Mouse (Mus musculus) left cerebral cortex, adult 18-20 months (tissue): ENCODE measurements around the gene Ramp1. TPM values are rescaled to one million over a fixed set of nuclear protein-coding genes. Genes with fewer than 3 reads are reported as not detected.
A peak's percentile ranks its signal among the peaks of the same experiment; 100 is the strongest.

Experiments used
- DNase-seq, 2 experiments: peaks; one replicate each; pipeline ENCODE4 v3.0.0; 2021 to 2022; ENCODE audit warnings: low spot score in 2 of 2, mixed read lengths in 1 of 2
- long read RNA-seq, 2 experiments: library from polyadenylated mRNA; stranded (forward); transcript quantifications; one replicate each; pipeline ENCODE4 v2.0.0; 2021
- total RNA-seq, 2 experiments: library from RNA; stranded (reverse); gene quantifications; 2 replicates each; pipeline ENCODE4 v1.2.3; 2021

Ramp1 gene
- total RNA-seq = 10 to 100 TPM; 51.6 to 52.7 TPM
- long read RNA-seq, experiment 1, transcript Ramp1-201 (3 exons, 2,325 nt) = major isoform, 74 of 86 reads
- long read RNA-seq, experiment 1, partial matches to known transcripts = 7 of 86 reads
- long read RNA-seq, experiment 1, other reads (novel, unspliced or antisense) = 1 of 86 reads
- long read RNA-seq, experiment 2, transcript Ramp1-201 (3 exons, 2,325 nt) = major isoform, 68 of 78 reads
- long read RNA-seq, experiment 2, partial matches to known transcripts = 5 of 78 reads
- long read RNA-seq, experiment 2, other reads (novel, unspliced or antisense) = 2 of 78 reads

DNA sequence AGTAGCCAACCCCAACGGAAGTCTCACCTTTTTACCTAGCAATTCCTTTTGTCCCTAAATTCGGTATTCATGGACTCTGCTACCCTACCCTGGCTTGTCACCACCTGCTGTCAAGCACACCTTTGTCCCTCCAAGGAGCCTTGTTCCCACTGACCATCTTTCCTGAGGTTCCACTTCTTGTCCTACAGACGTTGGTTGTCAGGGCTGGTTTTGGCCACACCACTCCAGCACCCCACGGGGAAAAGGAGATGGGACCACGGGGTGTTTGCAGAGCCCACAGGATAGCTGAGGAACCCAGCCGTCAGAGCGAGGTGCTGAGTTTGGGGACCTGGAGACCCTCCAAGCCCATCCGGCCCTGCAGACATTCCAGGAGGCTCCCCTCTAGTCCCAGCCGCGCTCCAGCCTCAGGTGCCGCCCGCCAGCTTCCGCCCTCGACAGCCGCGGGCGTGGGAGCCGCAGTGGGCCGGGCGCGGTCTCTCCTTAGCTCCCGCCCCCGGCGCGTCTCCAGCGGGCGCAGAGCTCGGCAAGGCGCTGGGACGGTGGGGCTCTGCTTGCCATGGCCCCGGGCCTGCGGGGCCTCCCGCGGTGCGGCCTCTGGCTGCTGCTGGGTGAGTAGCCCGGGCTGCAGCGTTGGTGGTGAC lies at the start of gene Ramp1:
Ramp1 (plus strand) TSS at position 290 of the 641 bp plus-strand sequence.
- peak; percentile 54 to 75 for DNase-seq

- no peak for DNase-seq
Measured at GRCm38 (mm10) chr1:91137036-91137435, 42.6 kb upstream of the Ramp1 start.

- no peak for DNase-seq
Measured at GRCm38 (mm10) chr1:91144813-91145212, 34.8 kb upstream of the Ramp1 start, which contains the start of gene Rbm44. TSS of gene Rbm44 (plus strand) at chr1:91145089.

- no peak for DNase-seq
Measured at GRCm38 (mm10) chr1:91151509-91151908, 28.1 kb upstream of the Ramp1 start.

DNA sequence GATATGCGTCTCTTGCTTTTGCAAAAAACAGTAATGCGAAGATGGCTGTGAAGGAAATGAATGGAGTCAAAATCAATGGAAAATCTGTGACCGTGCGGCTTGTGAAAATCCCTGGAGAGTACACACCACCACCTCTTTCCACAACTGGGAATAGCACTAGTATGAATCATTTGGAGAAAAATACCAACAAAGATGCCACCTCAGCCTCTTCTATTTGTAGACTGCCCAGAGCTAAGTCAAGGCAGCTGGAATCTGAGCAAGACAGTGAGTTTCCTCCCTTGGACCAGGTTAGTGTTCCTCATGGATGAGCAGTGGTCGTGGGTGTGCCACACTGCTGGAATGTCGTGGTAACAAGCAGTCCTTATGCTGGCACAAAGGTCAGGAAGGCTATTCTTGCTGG lies 12.8 kb upstream of the Ramp1 start:
- DNase-seq = no peak

DNA sequence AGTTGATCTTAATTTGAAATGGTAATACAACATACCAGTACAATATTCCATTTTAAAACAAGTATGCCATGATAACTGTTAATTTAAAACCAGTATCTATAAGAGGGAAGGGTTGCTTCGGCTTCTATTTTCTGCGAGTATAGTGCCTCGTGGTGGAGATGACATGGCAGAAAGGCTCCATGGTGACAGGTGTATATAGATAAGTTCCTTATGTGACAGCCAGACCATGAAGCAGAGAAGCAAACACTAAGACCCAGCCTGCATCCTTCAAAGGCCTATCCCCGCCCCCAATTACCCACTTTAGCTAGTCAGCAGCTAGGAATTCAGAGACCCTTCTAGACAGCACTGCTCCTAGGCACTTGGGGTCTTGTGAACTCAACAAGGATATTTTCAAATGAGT lies 10.5 kb upstream of the Ramp1 start:
- no peak for DNase-seq

GRCm38 (mm10) chr1:91174796-91175195 lies 4.8 kb upstream of the Ramp1 start:
- no peak for DNase-seq

DNA sequence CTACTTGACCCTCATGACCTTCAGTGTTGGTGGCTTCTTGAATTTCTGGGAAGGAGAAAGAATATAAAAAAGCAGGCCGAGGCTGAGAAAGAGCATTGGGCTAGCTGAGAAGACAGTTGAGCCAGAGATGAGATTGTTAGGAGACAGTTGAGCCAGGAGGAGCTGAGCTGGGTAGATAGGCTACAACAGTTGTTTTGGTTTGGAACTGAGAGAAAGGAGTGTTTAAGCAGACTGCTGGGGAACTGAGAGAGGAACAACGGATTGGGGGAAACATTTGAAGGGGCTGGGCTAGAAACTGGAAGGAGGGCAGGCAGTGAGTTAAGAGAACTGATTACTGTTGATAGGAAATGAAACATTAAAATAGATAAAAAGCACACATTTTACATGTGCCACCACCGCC lies 3.6 kb upstream of the Ramp1 start:
- DNase-seq = no peak

GRCm38 (mm10) chr1:91176871-91177270 lies 2.8 kb upstream of the Ramp1 start:
- DNase-seq = no peak

- peak; percentile 83 to 85 for DNase-seq
Measured at GRCm38 (mm10) chr1:91179086-91179485, 536 bp upstream of the Ramp1 start.

- no peak for DNase-seq
Measured at GRCm38 (mm10) chr1:91180174-91180565, 548 bp downstream of the Ramp1 start.

DNA sequence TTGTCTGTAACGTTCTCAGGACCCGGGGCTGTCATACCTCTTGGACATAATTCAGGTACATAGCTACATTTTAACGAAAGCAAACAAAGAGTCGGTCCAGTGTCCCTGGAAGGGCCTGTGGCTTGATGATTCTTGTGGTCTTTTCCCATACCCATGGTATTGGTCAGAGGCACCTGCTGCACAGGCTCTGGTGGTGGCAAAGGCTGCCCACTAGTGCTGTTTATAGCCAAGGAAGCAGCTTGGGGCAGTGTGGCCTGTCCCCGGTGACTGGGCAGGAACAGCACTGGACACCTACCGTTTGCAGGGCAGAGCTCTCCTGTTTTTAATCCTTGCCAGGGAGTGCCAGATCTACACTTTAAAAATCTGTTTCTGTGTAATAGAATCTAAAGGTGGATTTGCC lies 1.1 kb downstream of the Ramp1 start:
- DNase-seq = no peak

GRCm38 (mm10) chr1:91181261-91181660 lies 1.6 kb downstream of the Ramp1 start:
- no peak for DNase-seq

DNA sequence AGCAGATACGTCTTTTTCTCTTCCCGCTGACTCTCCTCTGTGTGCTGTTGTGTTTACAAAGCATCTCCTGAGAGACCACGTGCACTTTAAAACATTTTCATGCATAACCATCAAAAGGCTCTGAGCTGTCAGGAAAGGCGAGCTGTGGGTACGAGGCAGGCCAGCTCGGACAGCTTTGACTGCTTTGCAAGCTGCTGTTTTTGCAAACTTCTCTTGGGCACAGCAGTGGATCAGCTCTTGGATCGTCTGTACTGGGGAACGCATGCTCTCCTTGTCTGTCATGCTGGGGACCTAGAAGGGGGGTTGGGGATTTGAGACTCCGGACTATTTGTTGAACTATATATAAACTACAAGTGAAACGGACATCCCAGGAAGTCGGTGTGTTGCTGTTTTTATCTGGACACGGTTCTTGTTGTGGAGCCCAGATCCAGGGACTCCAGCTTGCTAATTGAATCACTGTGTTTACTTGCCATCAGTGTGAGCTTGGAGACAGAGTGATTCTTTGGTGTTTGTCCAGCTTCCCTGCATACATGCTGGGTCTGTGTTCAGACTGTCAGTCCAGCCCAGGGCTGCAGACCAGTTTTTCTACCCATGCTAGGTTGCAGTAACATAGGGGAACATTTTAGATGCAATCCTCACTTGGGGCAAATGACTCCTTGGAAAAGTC lies 2.3 kb downstream of the Ramp1 start:
- no peak for DNase-seq

DNA sequence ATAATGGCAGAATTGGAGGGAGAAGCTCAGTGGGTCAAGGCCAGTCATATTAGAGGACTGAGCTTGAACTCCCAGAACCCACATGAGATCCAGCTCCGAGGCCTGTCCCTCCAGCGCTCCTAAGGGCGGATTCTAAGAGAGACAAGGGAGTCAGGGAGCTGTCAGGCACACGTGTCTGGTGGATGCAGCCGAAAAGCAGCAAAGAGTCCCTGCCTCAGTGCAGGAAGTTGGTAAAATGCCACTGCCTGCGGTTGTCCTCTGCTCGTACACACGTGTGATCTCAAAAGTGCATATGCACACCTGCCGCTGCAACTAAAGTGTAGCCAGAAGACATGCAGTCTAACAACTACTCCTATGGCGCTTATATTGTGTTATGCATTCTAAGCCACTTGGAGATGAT lies 3.7 kb downstream of the Ramp1 start:
- no peak for DNase-seq

GRCm38 (mm10) chr1:91186677-91187076 lies 7.1 kb downstream of the Ramp1 start:
- no peak for DNase-seq

- no peak for DNase-seq
Measured at GRCm38 (mm10) chr1:91187315-91187714, 7.7 kb downstream of the Ramp1 start.

GRCm38 (mm10) chr1:91187786-91188640 lies 8.4 kb downstream of the Ramp1 start:
- no peak for DNase-seq

GRCm38 (mm10) chr1:91188851-91189460 lies 9.3 kb downstream of the Ramp1 start:
- DNase-seq = peak in 1 of 2 experiments; percentile 41

- DNase-seq = no peak
Measured at GRCm38 (mm10) chr1:91192184-91192583, 12.6 kb downstream of the Ramp1 start.

GRCm38 (mm10) chr1:91193242-91193641 lies 13.6 kb downstream of the Ramp1 start:
- DNase-seq = no peak
